11 mouse cellular contexts compared by ENCODE assay signal in genomic region chr6:129241907-129242306, GRCm38 (mm10). TPM values are rescaled to one million over a fixed set of nuclear protein-coding genes. Genes with fewer than 3 reads are reported as not detected.
DNase-seq lines count a peak whose midpoint lies in the region; ATAC-seq and TF ChIP-seq lines count a peak whose summit lies in the region.
"Had no signal": no experiment of that assay in that cellular context is flagged by ENCODE, and none has a peak within 500 bp of the region (broad histone marks: within the 10 kb centered on the region; RNA-seq: fewer than 3 reads in every experiment).

No protein-coding gene starts in this region.

- H3K9me3 ChIP-seq in forebrain, postnatal 0 days (ENCODE audit: low read length) = no peaks in the 10 kb centered on the region
- no peaks in the 10 kb centered on the region for H3K9me3 ChIP-seq in forebrain, embryonic 11.5 days (ENCODE audit: control insufficient read depth, low read length)

- intact Hi-C loops in left cerebral cortex, adult 2 months (cut with DNase I) = no loop called here

- H3K27ac ChIP-seq in forebrain, postnatal 0 days (ENCODE audit: low read depth, low read length) = no peak overlapping the region
- no peak overlapping the region for H3K27ac ChIP-seq in forebrain, embryonic 11.5 days (ENCODE audit: low read depth, low read length)
- no peak overlapping the region for H3K27ac ChIP-seq in left cerebral cortex, adult 2 months

- no peak overlapping the region for H3K4me3 ChIP-seq in forebrain, postnatal 0 days (ENCODE audit: low read depth, low read length)
- H3K4me3 ChIP-seq in forebrain, embryonic 11.5 days (ENCODE audit: low read depth, low read length) = no peak overlapping the region
- H3K4me3 ChIP-seq in left cerebral cortex, adult 2 months = no peak overlapping the region

- no peak overlapping the region for H3K9ac ChIP-seq in forebrain, postnatal 0 days
- H3K9ac ChIP-seq in forebrain, embryonic 11.5 days (ENCODE audit: low read length) = no peak overlapping the region

- H3K27me3 ChIP-seq in forebrain, postnatal 0 days (ENCODE audit: insufficient read depth, low read length) = no peaks in the 10 kb centered on the region
- no peaks in the 10 kb centered on the region for H3K27me3 ChIP-seq in forebrain, embryonic 11.5 days (ENCODE audit: control insufficient read depth, insufficient read depth, low read length)

- WGBS in forebrain, postnatal 0 days = 69% methylated on average over 6 of the region's 6 CpGs
- WGBS in forebrain, embryonic 11.5 days = 69% methylated on average over 6 of the region's 6 CpGs

- no peaks in the 10 kb centered on the region; the same call in 1 of the 2 replicates for H3K4me1 ChIP-seq in forebrain, postnatal 0 days (ENCODE audit: insufficient read depth)
- no peaks in the 10 kb centered on the region for H3K4me1 ChIP-seq in forebrain, embryonic 11.5 days (replicated peaks; ENCODE audit: control insufficient read depth, insufficient read depth, low read length)

- H3K36me3 ChIP-seq in forebrain, postnatal 0 days (ENCODE audit: insufficient read depth) = no peaks in the 10 kb centered on the region
- H3K36me3 ChIP-seq in forebrain, embryonic 11.5 days (ENCODE audit: control insufficient read depth, insufficient read depth, low read length) = no peaks in the 10 kb centered on the region

- no peak for DNase-seq in forebrain, postnatal 0 days
- DNase-seq in forebrain, embryonic 11.5 days (ENCODE audit: low spot score) = no peak
- no peak for DNase-seq in left cerebral cortex, adult 2 months (ENCODE audit: extremely low spot score in 1 of 2, low spot score in 2 of 2)
- DNase-seq in left cerebral cortex, adult 9 months (ENCODE audit: low spot score in 2 of 2) = no peak
- peak; percentile 67 for DNase-seq in thymus, postnatal 14 days
- no peak for DNase-seq in thymus, postnatal 36 days
- peak; percentile 57 for DNase-seq in thymus, postnatal 4 days
- DNase-seq: heart, postnatal 36 days had no signal

- TF ChIP-seq CTCF in forebrain, postnatal 0 days (IDR thresholded peaks at IDR 0.05; ENCODE audit: low read depth) = peak; percentile 31; the same call in 1 of the 2 replicates
- TF ChIP-seq CTCF in left cerebral cortex, adult 2 months (IDR thresholded peaks at IDR 0.05) = peak; percentile 44

- ATAC-seq in forebrain, postnatal 0 days = no peak
- no peak for ATAC-seq in forebrain, embryonic 11.5 days (replicated peaks; ENCODE audit: low FRiP score)
- ATAC-seq in cerebellum, adult (ENCODE audit: insufficient number of reproducible peaks, low FRiP score, low TSS enrichment) = no peak
- ATAC-seq: forebrain, embryonic 16.5 days had no signal

- no peak overlapping the region for H3K4me2 ChIP-seq in forebrain, postnatal 0 days (ENCODE audit: low read depth)
- no peak overlapping the region for H3K4me2 ChIP-seq in forebrain, embryonic 11.5 days (ENCODE audit: low read depth, low read length, severe bottlenecking)

RNA-seq across cellular contexts. Expression of gene Cd69, which starts 33.3 kb away (rescaled TPM):
- not detected in 2 replicates for total RNA-seq in forebrain, postnatal 0 days (2014; rRNA removed)
- polyA plus RNA-seq in forebrain, postnatal 0 days (2015; fragmentation: Nextera tagmentation; extraction: Ambion mirVana) = 0.13 TPM in 1 of 2 replicates, not detected in the other
- polyA plus RNA-seq in forebrain, embryonic 11.5 days (2014; fragmentation: Nextera tagmentation; extraction: Ambion mirVana) = not detected in 2 replicates
- not detected for total RNA-seq in left cerebral cortex, adult 2 months (2021)
- total RNA-seq: left cerebral cortex, postnatal 25 days had no signal
- polyA plus RNA-seq: forebrain, embryonic 16.5 days had no signal

Comparison
In these comparisons a context has a peak if more than half of its experiments do, and no peak if none do; other contexts are left out.
1. DNase-seq: peak in thymus, postnatal 14 days (single experiment) and thymus, postnatal 4 days (single experiment); none in forebrain, postnatal 0 days (single experiment), forebrain, embryonic 11.5 days (single experiment), left cerebral cortex, adult 2 months (0 of 2), left cerebral cortex, adult 9 months (0 of 2) and thymus, postnatal 36 days (0 of 2).